Mouse (Mus musculus): Measurements from ENCODE around the gene Tctex1d1.

Gene Tctex1d1

GRCm38 (mm10) chr4:102978440-102978839 lies at the start of gene Tctex1d1:
Gene Tctex1d1 (plus strand): TSS chr4:102978606.
- DNase-seq (ENCODE audit: low read depth): no peak

GRCm38 (mm10) chr4:102929491-102929890 lies 48.9 kb upstream of the Tctex1d1 start:
- no peak for DNase-seq (ENCODE audit: low read depth)

- DNase-seq (ENCODE audit: low read depth): no peak
Observed at GRCm38 (mm10) chr4:102930679-102931078, 47.7 kb upstream of the Tctex1d1 start.

- no peak for DNase-seq (ENCODE audit: low read depth)
Observed at GRCm38 (mm10) chr4:102940266-102940665, 38.1 kb upstream of the Tctex1d1 start.

GRCm38 (mm10) chr4:102940738-102941137 lies 37.7 kb upstream of the Tctex1d1 start:
- no peak for DNase-seq (ENCODE audit: low read depth)

GRCm38 (mm10) chr4:102944325-102944724 lies 34.1 kb upstream of the Tctex1d1 start:
- DNase-seq (ENCODE audit: low read depth): no peak

- DNase-seq (ENCODE audit: low read depth): no peak
Observed at GRCm38 (mm10) chr4:102952476-102952875, 25.9 kb upstream of the Tctex1d1 start.

- DNase-seq (ENCODE audit: low read depth): no peak
Observed at GRCm38 (mm10) chr4:102955294-102955956, 23.0 kb upstream of the Tctex1d1 start.

- no peak for DNase-seq (ENCODE audit: low read depth)
Observed at GRCm38 (mm10) chr4:102959409-102959808, 19.0 kb upstream of the Tctex1d1 start.

GRCm38 (mm10) chr4:102964174-102964573 lies 14.2 kb upstream of the Tctex1d1 start:
- no peak for DNase-seq (ENCODE audit: low read depth)

- DNase-seq (ENCODE audit: low read depth): no peak
Observed at GRCm38 (mm10) chr4:102967811-102968210, 10.6 kb upstream of the Tctex1d1 start.

GRCm38 (mm10) chr4:102969599-102969998 lies 8.8 kb upstream of the Tctex1d1 start:
- no peak for DNase-seq (ENCODE audit: low read depth)

- DNase-seq (ENCODE audit: low read depth): no peak
Observed at GRCm38 (mm10) chr4:102971159-102971558, 7.2 kb upstream of the Tctex1d1 start.

- DNase-seq (ENCODE audit: low read depth): no peak
Observed at GRCm38 (mm10) chr4:102972071-102972470, 6.3 kb upstream of the Tctex1d1 start.

- DNase-seq (ENCODE audit: low read depth): no peak
Observed at GRCm38 (mm10) chr4:102974172-102974571, 4.2 kb upstream of the Tctex1d1 start.

GRCm38 (mm10) chr4:102976290-102977275 lies 1.8 kb upstream of the Tctex1d1 start:
- no peak for DNase-seq (ENCODE audit: low read depth)

- DNase-seq (ENCODE audit: low read depth): no peak
Observed at GRCm38 (mm10) chr4:102977778-102978321, 556 bp upstream of the Tctex1d1 start.

- no peak for DNase-seq (ENCODE audit: low read depth)
Observed at GRCm38 (mm10) chr4:102979385-102979784, 979 bp downstream of the Tctex1d1 start.

GRCm38 (mm10) chr4:102981709-102982108 lies 3.3 kb downstream of the Tctex1d1 start:
- no peak for DNase-seq (ENCODE audit: low read depth)

GRCm38 (mm10) chr4:102986173-102986572 lies 7.8 kb downstream of the Tctex1d1 start:
- peak; percentile 10 for DNase-seq (ENCODE audit: low read depth)

GRCm38 (mm10) chr4:102986917-102987316 lies 8.5 kb downstream of the Tctex1d1 start:
- DNase-seq (ENCODE audit: low read depth): peak; percentile 44

- no peak for DNase-seq (ENCODE audit: low read depth)
Observed at GRCm38 (mm10) chr4:102987325-102987724, 8.9 kb downstream of the Tctex1d1 start.

- DNase-seq (ENCODE audit: low read depth): no peak
Observed at GRCm38 (mm10) chr4:102987756-102988155, 9.3 kb downstream of the Tctex1d1 start.

Data from c-Kit-positive CD71-positive TER-119-negative erythroid progenitor cells, embryonic 14.5 days (primary cell).